Mouse (Mus musculus) kidney, postnatal 25 days (tissue): Measurements from ENCODE around the gene Haus8.
"Not testable (repeated sequence)": the region's sequence is repeated elsewhere in the genome, so short reads cannot be mapped to it uniquely, and the experiment has no call there.

Source experiments
- DNase-seq, 2 experiments: peaks; one replicate each; pipeline ENCODE4 v3.0.0; 2021; ENCODE audit warnings: mixed read lengths in 2 of 2

Haus8 gene

DNA sequence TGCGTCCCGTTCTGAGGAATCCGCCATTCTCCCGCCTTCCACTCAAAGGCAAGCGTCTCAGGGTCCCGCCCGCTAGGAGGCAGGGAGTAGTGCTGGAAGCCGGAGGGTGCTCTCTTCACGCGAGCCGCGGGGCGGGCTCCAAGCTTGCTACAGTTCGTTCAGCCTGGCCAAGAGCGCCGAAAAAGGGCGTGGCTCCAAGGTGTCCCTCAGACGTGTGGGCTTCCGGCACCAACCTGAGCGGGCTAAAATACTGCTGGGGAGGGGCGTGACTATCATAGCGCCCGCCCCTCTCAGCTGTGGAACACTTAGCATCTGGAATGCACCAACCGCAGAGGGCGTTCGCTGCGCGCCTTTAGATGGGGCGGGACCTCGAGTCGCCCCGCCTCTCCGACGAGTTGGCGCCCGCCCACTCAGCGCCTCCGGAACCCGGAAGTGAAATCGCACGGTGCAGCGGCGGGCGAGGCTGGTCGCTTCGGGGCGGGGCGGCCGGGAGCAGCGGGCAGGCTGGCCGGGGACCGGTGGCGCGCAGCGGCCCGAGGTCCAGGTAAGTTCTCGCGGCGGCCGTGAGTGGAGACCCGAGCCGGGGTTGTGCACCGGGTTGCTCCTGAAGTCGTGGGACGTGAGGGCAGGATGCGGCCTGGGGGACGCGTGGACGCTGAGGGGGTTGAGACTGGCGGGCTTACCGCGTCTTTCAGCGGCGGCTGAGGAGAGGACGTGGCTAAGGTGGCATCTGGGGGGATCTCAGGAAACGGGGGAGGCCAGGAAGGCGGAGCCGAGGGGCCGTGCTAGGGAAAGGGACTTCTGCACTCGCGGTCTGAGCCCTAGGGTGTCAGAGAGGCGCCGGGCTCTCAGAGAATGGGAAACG lies at the start of gene Haus8, which contains the start of gene Myo9b:
Gene Haus8 (minus strand): TSS at position 649 of the 865 bp plus-strand sequence.
Gene Myo9b (plus strand): TSS at position 429 of the 865 bp plus-strand sequence.
- DNase-seq = peak; percentile 98 to 99

DNA sequence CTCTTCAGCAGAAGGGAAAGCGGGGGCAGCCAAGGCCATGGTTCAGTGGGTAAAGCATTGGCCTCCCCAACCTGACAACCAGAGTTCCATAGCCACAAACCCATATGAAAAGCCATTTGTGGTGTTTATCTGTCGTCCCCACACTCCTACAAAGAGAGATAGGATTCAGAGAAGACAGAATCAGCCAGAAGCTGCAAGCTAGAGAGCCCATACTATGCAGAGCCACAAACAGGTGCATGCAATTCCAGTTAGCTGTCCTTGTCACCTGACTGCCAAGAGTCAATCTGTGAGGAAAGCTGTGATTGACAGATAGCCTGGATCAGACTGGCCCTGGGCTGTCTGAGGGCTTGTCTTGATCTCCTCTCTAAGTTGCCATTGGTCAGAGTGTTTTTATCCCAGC lies 47.0 kb upstream of the Haus8 start:
- DNase-seq = not testable (repeated sequence)

DNA sequence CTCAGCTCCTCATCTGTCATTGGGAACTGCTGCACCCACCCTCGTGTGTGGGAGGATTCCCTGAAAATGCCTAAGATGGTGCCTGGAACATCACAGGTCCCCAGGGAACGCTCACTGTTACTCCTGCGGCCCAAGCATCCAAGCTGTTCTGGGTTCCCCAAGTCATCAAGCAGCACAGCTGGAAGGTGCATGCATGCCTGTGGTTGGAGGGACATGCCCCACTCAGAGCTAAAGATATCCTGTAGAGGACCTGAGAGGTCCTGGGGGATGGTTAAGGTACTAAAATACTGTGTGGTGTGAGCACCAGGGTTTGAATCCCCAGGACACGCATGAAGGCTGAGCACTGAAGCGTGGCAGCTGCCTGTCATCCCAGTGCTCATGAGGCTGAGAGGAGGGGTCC lies 45.9 kb upstream of the Haus8 start:
- not testable (repeated sequence) for DNase-seq

DNA sequence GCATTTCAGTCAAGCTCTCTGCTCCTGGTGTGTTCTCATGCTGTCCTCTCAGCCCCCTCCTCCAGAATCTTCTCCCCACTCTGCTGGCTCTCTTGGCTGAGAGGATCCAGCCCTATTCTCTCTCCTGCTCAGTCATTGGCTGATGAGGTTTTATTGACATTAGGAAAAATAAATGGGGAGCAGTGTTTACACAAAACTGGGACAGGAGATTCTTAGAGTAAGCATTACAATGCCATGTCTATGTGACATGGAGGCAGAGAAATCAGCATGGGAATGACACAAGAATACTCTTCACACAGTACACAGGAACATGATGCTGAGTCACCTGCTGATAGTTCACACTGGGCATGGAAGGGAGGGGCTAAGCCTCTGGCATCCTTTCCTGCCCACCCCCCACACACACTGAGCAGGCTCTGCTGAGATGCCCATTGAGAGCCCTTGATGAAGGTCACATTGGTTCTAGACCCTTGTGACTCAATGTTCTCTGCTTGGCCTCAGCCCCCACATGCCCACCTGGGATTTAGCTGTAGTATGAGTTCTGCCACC lies 43.8 kb upstream of the Haus8 start:
- no peak for DNase-seq

DNA sequence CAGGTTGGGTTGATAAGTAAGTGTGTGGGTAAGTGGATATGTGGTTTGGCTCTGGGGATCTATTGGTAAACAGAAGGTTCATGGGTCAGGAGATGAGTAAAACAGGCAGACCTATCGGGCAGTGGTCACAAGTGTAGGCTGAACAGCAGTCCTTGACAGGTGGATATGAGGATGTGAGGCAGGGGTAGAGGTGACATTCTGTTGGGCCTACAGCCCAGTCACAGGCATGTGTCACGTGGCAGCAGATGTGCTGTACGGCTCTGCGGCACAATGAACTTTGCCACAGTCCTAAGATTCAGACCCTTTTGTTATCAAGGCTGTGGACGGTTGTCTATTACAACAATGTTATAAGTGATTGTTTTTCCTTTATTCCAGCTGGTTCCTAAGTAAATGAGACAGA lies 43.2 kb upstream of the Haus8 start:
- no peak for DNase-seq

DNA sequence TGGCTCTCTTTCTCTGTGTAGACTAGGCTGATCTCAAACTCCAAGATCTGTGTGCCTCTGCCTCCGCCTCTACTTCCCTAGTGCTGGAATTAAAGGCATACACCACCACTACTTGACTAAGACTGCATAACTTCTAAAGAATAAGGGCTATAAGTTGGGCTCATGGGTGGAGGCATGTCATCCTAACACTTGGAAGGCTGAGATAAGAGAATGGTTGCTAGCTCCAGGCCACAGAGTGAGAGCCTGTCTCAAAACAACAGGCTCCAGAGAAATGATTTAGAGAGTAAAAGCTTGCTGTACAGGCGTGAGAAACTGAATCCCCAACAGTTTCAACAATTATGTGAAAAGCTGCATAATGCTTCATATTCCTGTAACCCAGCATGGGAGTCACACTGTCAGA lies 41.2 kb upstream of the Haus8 start:
- DNase-seq = no peak

DNA sequence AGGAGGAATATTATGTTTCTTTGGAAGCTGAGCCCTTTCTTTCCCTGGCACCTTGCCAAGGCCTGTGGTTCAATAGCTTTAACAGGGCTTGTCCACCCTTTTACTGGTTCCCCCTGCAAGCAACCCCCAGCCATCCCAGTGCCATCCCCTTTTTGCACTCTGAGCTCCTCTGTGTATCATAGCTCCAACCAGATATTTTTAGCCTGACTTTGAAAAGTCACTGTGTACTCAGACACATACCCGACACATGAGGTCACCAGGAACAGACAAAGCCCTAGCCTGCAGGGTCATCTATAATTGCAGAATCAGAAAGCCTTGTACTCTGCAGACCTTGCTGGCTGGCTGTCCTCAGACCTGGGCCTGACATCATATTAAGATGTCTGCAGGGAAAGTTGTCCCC lies 40.0 kb upstream of the Haus8 start:
- DNase-seq = peak; percentile 37 to 40

DNA sequence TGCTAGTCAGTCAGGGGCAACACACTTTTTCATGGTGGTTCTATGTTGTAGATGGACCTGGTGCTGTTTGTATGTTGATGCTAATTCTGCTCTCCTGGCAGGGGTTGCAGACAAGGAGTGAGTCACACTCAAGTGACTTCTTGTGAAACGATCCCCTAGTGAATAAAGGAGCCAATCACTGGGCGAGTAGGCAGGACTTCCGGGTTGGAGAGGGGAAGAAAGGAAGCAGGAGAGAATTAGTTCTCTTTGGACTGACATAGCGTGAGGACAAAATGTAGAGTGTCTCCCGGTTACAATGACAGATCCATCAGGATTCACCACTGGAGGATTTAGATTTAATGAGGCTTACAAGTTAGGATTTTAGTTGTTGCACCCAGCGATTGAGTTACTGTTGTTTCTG lies 37.7 kb upstream of the Haus8 start:
- no peak for DNase-seq

DNA sequence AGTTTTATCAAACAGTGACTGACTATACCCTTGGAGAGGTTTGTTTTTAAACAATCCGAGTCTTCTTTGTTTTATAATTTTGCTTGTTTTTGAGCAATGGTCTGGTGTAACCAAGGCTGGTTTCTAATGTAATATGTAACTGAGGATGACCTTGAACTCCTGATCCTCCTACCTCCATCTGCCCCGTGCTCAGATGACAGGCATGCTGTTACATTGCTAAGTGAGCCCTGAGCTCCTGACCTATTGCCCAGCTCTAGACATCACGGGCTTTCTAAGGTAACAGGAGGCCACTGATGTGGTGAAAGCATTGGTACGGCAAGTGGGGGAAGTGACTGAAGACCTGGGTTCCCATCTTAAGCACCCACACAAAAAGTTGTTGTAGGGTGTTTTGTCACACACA lies 35.2 kb upstream of the Haus8 start:
- DNase-seq = no peak

DNA sequence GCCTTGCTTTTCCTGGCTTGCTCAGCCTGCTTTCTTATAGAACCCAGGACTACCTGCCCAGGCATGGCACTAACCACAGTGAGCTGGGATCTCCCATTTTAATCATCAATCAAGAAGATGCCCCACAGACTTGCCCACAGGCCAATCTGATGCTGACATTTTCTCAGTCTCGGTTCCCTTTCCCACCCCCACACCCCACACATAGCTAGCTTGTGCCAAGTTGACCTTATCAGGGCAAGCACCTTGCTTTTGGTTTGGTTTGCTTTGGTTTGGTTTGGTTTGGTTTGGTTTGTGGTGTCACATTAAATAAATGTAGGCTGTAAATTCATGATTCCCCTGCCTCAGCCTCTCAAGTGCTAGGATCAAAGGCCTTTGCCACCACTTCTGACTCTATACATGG lies 34.6 kb upstream of the Haus8 start:
- no peak for DNase-seq

DNA sequence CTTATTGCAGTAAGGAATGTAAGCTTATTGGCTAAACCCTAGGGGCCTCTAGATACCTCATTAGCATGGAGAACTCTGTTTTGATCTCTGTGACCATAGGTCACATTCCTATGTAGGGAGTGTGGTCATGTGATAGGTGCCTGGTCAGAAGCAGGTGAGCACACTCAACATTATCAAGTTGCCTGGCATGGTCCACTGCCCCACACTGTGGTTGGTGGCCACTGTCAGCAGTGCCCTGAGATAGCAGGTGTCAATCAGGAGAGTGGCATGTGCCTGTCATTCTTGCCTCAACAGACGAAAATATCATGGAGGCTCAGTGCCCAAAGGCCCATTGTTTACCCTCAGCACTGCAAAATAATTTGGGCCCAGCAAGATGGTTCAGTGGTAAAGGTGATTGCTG lies 33.3 kb upstream of the Haus8 start:
- DNase-seq = no peak

DNA sequence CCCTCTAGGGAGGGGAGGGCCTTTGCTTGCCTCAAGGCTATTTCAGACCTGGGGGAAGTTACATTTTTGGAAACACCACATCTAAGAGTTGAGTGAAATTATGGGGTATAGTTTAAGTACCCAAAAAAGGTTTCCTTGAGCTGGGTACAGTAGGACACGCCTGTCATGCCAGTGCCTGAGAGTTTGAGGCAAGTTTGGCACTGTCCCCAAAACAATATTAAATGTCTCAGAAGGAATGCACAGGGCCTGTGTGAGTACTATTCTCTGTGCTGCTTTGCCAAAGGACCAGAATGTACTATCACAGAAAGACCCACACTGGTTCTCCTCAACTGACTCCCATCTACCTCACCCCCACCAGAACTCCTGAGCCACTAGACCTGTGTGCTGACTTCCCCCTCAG lies 30.9 kb upstream of the Haus8 start:
- DNase-seq = no peak

DNA sequence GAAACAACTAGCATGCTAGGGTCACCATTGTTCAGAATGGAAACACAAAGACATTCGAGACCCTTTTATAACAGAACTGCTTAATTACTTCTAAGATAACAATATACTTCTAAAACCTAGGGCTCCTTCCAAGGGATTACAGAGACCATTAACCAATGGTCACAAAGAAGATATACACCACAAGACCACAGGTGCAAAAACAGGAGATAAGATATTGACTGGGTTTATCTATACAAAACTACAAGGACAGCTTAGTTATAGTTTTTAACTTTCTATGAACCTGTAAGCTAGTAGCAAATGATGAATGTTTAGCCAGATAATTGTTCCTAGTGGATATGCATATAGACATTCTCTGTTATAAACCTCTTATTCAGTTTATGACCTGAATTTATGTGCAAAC lies 30.1 kb upstream of the Haus8 start:
- DNase-seq = no peak

DNA sequence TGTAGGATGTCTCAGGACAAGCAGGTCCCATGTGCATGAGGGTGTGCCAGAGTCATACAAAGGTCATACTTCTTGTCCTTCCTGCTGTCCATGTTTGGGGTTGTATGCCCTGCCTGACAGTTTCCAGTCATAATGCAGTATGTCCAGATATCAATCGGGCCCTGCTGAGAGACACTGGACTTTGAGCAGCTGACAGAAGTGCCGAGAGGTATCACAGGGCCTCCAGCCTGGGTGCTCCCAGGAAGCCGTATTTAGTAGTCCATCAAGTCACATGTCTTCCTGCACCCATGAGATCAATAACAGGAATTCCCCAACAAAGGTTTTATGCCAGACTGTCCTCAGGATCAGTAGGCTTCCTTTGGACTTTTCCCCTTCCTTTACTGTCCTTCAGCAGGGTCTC lies 27.0 kb upstream of the Haus8 start:
- DNase-seq = no peak

DNA sequence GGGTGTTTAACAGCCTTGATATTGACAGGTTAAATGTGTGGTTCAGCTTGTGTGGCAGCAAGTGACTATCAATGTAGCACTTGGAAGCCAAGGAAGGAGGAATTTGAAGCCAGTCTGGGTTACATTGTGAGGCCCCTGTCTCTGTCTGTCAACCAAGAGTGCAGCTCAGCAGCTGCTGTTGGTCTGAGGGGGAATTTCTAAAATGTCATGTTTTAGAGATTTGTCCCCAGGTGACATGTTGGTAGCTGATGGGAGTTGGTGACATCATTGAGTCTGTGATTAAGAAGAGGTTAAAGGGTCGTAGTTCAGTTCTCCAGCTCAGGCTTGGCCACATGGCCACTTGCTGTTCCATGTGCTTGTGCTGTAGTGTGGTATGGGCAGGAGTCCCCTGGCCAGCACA lies 24.7 kb upstream of the Haus8 start:
- no peak for DNase-seq

DNA sequence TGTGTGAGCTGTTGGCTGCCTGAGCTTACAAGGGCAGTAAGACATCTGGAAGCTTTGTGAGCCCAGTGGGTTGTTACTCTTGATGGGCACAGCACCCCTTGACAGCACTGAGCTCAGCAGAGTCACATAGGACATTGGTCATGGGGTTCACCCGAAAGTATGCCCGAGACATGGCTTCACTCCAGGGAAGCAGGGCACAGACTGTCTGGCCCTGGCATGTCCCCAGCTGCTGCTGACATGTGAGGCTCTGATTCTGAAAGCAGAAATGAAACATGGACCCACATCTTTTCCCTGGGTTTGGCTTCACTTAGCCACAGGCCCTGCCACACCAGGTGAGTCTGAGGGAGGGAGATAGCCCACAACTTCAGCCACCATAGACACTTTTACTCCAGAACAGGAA lies 24.1 kb upstream of the Haus8 start:
- no peak for DNase-seq

DNA sequence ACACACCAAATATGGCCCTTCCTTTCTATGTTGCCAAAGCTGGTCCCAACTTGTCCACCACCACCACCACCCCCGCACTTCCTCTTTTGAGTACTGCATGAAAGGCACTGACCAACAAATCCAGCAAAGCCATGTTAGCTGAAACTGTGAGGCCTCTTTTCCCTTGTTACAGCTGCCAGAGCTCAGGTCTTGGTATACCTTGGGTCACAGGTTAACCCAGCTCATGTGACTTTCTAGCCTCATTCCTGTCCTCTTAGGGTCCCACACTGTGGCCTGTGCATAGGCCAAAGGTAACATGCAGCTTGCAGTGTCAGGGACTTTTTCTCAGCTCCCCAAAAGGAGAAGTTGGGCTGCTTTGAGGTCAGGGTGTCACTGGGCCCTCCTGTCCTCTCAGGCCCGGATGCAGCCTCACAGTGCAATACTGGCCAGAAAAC lies 23.5 kb upstream of the Haus8 start:
- DNase-seq = no peak

DNA sequence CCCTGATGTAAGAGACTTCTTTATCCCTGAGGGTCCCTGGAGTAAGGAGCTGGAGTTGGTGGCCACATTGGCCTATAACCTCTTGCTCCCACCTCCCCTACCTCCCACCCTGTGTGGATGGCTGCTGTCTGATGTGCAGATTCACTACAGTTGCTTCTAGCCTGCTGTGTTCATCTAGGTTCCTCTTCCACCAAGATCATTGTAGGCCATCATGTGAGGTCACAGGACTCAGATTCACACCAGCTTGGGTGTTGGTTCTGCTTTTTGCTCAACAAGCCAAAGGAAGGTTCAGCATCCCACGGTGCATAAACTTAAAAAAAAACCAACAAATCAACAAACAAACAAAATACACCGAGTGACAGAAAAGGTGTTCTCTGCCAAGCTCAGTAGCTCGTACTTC lies 21.2 kb upstream of the Haus8 start:
- not testable (repeated sequence) for DNase-seq

DNA sequence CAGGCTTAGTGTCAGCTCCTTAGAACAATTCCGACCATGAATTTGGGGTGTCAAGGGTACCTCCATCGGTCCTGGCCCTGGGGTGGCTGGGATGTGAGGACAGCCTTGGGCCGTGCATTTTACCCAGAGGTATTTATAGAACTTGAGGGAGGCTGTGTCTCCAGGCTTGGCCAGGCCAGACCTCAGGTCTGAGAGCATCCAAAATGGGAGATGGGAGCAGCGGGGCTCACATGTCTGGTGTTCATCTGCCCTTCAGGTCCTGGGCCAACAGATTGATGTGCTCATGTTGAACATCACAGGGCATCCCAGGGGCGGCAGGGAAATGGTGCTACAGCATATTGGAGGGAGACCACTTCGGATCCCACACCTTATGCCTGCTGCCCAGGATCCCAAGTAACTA lies 18.6 kb upstream of the Haus8 start:
- no peak for DNase-seq

DNA sequence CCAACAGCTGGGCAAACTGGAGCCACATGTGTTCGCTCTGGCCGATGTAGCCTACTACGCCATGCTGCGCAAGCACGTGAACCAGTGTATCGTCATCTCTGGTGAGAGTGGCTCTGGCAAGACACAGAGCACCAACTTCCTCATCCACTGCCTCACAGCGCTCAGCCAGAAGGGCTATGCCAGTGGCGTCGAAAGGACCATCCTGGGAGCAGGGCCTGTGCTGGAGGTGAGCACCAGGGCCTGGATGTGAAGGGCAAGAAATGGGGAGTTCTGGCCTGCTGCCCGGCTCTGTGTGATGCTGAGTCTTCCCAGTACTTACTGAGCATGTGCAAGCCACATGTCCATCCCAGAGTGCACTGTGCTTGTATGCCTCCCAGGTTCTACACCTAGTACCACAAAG lies 18.2 kb upstream of the Haus8 start:
- DNase-seq = no peak

DNA sequence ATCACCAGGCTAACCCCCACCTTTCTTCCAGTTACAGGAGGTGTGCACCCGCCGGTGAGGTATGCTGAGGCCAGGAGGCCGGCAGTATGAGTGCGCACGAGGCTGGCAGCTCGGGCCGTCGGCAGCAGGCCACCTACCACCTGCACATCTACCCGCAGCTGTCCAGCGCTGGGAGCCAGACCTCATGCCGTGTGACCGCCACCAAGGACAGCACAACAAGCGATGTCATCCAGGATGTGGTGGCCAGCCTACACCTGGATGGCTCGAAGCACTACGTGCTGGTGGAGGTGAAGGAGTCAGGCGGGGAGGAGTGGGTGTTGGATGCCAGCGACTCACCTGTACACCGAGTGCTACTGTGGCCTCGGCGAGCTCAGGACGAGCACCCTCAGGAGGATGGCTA lies 17.5 kb upstream of the Haus8 start:
- no peak for DNase-seq

DNA sequence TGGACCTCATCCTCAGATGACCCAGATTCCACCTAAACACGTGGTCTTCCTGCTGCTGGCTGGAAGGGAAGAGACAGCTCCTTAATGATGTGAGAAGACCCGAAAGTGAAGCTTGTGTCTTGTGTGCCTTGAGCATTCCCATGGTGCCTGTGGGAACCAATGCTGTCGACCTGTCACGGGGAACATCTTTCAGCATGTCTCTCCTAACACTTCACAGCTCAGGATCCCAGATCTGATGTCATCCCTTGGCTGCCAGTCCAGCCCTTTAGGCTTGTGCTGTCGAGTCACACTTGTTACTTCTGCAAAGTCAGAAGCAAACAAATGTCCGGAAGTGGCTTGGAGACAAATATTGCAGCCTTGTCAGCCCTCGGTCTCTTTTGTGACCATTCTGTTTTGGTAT lies 16.4 kb upstream of the Haus8 start:
- DNase-seq = no peak

DNA sequence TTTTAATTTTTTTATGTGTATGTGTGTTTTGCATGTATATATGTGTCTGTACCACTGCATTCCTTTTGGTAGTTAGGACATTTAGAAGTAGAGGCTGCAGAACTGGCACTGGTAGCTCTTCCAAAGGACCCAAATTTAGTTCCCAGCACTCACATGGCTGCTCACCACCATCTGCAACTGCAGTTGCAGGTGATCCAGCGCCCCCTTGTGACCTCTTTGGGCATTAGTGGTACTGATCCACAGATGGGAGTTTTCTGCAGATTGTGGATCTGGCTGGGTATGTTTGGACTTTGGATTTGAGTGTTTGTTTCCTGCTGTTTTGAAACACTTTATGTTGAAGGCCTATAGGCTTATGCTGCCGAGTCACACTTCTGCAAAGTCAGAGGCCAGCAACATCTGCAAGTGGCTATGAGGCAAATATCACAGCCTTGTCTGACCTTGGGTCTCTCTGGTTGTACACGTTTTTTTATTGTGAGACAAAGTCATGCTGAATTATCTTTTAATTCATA lies 15.8 kb upstream of the Haus8 start:
- DNase-seq = no peak

DNA sequence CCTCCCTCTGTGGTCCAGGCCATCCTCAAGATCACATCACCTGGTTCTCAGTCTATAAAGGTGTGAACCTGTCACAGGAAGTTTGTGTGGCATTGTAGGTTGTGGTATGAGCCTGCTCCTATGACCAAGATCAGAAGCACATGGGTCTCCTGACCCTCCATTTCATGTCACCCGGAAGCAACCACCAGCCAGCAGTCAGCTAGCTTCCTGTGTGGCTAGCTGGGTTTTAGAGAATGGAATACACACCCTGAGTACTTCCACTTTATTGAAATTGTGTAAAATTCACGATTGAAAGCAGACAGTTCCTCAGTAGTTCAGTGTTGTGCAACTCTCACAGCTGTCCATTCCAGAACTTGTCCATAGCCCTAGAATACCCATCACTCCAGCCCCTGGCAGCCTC lies 13.5 kb upstream of the Haus8 start:
- not testable (repeated sequence) for DNase-seq
